Mouse (Mus musculus): Measurements from ENCODE around the gene Zpbp.

Zpbp gene

DNA sequence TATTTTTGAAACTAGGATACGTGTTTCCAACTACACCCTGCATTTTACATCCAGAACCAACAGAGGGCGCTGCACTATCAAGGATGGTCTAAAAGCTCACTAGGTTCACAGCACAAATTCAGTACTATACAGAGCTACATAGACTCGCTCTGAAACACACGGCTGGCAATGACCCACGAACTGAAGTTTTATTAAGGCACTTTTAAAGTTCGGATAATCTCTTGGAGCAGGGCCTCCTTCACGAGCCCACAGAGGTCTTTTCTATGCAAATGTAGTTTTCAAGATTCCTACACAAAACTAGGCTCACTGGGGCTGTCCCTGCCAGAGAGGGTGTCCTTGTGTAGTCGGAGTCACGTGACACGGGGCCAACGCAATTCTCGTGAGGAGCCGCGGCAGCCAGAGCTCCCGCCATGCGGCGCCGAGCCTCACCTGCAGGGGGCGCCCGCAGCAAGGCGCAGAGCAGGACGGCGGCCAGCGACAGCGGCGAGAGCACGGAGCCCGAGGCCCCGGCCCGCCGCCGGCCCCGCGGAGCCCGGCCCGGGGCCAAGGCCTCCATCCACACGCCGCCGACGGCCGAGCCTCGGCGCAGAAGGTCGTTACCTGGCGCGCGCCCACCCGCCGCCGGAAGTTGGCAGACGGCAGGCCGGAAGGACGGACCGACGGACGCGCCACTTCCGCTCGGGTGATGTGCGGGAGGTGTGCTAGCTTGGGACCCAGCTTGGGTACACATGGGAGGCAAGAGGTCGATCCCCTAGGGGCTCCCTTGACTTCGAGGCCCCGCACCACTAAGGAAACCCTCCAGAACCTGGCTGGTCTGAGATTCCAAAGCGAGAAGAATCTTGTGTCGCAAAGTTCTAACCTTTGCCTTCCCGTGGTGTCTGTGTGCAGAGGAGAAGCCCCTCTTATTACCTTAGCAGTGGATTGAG is at the start of gene Zpbp, which contains the start of gene Spata48:
Gene Zpbp, minus strand, starts transcription at position 774 of the 926 bp plus-strand sequence.
Gene Spata48, plus strand, starts transcription at position 460 of the 926 bp plus-strand sequence.
- peak; percentile 91 for DNase-seq (ENCODE audit: low spot score)

DNA sequence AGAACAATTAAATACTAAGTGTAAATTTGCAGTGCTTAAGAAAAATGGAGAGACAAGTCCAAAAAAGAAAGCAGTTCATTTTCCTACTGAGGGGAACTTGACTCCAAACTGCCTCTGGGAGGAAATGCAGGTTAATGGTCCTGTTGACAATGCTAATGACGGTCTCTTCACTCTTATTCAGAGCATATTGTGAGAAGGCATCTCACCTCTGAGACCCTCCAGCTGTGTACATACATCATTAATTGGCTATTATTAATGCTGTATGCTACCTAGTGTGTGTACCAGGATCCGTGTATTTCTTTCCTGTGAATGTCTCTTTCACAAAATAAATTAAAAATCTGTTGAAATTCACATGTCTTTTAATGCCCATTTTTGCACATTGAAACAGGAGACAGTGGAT is 47.2 kb upstream of the Zpbp start:
- no peak for DNase-seq (ENCODE audit: low spot score)

DNA sequence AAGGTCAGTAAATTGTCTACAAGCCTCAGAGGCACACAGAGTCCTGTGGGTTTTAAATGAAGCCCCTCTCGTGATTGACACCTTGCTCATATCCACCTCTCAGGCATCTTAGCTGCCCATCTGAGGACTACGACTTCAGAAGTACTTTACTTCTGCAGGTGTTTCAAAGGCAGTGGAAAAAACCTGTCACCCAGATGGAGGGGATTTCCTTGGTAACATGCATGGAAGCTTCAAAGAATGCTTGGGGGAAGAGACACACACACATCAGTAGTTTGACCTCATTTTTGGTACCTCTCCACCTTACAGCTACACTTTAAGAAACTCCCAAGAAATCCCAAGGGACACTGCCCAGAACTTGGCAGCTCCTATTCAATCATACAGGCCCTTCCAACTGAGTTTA is 44.0 kb upstream of the Zpbp start:
- DNase-seq (ENCODE audit: low spot score) = no peak

DNA sequence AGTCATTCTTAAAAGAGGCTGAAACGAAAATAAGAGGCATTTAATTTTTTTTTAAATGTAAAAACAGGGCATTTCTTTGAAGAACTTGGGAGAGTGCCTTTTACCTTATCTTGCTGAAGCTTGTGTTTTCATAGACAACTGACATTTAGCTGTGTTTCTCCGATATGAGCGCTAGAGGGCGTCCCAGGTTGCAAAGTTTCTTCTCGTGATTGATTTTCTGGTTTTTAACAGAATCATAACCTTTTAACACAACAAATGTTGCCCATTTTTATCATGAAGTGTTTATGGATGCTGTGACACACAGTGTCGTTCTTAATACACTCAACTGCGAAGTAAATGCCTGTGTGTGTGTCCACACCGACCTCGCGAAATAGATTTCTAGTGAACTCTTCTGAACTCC is 37.7 kb upstream of the Zpbp start:
- no peak for DNase-seq (ENCODE audit: low spot score)

DNA sequence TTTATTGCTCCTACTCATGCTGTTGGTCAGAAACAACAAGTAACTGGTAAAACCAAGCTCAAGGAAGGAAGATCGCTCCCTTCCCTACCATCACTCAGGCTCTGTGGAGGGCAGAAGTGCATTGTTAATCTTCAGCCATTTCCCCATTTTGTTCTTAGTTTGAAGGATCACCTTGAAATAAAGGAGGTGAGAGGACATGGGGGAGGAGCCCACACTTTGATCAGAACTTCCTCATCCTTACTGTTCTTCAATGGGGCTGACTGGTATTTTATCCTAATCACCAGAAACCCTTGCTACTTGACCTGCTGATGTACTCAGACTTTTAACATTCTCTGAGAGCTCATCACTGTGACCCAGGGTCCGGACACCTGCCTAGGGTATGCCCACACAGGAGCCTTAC is 33.5 kb upstream of the Zpbp start:
- DNase-seq (ENCODE audit: low spot score) = no peak

DNA sequence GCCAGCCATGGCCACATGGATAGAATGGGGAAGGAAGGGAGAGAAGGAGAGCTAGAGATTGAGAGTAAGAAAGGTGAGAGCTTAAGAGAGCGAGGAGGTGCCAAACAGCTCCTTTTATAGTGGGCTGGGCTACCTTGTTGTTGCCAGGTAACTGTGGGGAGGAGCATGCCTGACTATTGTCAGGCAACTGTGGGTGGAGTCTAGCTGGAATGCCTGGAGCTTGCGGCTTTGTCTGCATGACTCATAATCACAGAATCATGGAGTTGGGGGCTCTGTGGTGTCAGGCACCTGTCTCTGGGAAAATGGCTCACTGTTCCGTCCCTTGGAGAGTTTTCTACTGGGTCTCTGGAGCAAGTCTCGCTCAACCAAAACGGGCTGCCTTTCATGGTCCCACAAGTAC is 29.8 kb upstream of the Zpbp start:
- DNase-seq (ENCODE audit: low spot score) = no peak

DNA sequence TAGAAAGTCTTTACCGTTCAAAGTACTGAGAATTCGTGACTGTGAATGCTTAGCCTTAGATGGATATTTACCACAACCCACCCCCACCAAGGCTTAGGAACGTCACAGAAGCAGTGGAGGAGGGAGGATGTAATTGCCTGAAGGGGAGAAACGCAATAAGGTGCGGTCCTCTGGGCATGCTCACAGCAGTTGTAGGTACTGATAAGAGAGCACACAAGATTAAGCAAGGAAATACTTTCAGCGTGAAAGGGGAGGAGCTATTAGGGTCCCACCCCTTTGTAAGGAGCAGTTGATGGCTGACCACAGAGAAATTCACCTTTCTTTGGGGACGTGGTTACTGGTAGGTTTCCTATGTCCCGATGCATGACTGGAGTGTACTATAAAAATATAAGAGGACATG is 22.2 kb upstream of the Zpbp start:
- no peak for DNase-seq (ENCODE audit: low spot score)

DNA sequence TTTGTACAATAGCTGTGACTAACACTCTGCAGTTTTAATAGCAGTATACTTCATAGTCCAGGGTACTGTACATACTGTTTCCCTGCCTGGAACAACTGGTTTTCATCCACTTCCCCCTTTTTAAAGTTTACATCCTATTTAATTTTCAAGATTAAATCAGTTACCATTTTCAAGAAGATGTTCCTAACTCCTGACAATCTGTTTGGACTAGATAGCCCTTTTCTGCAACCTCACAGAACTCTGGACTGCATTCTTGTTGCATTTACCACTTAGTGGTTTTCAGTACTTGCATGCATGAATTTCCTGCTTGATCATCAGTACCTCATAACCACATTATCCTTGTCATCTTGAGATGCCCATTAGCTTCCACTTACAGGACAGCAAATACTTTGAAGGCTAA is 6.7 kb upstream of the Zpbp start:
- no peak for DNase-seq (ENCODE audit: low spot score)

DNA sequence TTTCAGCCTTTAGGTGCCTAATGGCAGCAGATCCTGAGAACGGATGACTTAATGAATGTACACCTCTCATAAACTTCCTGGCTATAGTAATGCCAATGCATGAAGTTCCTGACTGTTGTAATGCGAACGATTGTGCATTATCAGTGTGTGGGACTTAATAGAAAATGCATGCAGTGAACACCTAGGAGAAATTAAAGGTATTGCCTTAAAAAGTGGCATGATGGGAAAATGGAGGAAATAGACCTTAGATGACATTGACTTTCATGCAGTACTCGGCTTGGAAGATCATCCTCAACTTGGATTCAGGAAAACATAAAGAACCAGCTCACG is 318 bp upstream of the Zpbp start:
- DNase-seq (ENCODE audit: low spot score) = no peak

DNA sequence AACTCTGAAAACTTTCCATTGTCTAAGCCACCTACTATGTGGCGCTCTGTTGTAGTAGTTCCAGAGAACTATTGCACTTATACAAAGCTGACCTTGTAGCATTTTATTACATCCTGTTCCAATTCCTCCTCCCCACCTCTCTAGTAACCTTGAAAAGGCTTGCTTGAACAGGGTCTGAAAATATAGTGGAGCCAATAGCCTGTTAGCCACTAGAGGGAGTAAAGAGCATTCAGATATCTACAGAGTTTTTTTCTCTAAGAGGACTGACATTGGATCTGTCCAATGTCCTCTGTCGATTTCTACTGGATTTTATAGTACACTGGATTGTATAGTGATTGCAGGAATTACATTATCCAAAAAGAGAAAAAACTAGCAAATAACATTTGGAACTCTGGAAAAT is 7.2 kb downstream of the Zpbp start:
- DNase-seq (ENCODE audit: low spot score) = no peak

DNA sequence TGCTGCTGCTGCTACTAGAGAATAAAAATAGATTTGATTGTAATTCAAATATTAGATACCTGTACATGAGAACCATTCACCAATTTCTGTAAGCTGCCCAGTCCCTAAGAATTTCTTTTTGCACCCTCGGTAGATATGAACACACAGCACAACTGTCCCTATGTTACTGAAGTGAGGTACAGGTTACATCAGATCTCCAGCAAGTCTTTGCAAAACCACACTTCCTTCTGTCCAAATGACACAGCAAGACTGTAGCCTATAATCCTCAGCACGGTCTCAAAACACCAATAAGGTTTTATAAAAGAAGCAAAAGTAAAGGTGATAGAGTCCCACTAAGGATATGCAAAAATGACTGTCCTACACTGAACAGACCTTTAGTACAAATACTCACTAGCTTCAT is 44.9 kb downstream of the Zpbp start:
- DNase-seq (ENCODE audit: low spot score) = no peak

DNA sequence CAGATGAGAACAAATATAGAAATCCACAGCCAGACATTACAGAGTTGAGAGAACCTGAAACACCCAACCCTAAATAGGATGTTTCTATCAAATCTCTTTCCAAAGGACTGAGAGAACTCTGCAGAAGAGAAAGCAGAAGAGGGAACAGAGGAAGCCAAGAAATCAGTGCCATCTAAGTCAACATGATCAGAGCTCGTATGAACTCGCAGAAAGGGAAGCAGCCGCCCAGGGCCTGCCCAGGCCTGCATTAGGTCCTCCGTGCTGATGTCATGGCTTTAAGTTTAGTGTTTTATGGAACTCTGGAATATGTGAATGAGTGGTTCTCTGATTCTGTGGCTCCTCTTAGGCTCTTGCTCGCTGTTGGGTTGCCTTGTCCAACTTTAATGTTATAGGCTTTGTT is 48.0 kb downstream of the Zpbp start:
- DNase-seq (ENCODE audit: low spot score) = no peak

DNA sequence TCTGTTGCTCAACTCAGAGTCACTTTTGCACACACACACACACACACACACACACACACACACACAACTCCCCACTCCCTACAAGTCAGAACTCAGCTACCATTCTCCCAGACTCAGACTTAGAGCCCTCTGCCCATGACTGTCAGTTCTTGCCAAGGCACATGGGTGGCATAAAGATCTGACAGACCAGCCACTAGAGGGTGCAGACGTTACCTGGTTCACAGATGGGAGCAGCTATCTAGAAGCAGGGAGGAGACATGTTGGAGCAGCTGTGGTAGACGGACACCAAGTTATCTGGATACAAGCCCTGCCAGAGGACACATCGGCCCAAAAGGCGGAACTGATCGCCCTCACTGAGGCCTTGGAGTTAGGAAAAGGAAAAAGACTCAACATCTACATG is 67.5 kb downstream of the Zpbp start:
- DNase-seq (ENCODE audit: low spot score) = no peak

DNA sequence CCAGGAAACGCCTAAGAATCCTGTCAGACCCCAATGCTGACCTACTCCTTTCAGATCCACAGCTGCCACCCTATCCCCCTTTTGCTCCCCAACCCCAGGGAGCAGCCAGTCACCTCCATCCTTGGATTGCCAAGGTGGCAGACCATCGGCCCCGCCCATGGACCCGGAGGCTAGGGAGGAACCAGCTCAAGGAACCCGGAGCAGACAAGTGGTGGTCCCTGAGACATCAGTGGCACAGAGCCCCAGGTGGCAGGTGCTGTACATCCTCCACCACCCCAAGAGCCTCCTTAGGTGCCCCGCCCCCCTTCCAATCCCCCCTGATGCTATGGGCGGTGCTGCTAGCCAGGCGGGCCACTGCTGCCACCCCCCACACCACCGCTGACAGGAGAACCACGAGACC is 69.0 kb downstream of the Zpbp start:
- DNase-seq (ENCODE audit: low spot score) = no peak

DNA sequence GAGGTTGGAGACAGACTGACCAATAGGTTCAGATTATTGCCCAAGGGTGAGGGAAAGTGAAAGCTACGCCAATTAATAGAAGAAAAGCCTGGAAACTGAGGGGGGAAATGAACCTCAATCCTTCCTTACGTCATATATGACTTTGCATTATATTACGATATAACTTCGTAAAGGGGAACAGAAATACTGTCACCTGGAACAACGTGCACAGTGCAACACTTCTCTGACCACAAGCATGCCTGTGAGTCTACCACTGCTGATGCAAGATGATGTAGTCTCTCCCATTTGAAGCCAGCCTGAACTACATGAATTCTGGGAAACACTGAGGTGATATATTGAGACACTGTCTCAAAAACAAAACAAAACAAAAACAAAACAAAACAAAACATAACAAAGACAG is 90.9 kb downstream of the Zpbp start:
- no peak for DNase-seq (ENCODE audit: low spot score)

DNA sequence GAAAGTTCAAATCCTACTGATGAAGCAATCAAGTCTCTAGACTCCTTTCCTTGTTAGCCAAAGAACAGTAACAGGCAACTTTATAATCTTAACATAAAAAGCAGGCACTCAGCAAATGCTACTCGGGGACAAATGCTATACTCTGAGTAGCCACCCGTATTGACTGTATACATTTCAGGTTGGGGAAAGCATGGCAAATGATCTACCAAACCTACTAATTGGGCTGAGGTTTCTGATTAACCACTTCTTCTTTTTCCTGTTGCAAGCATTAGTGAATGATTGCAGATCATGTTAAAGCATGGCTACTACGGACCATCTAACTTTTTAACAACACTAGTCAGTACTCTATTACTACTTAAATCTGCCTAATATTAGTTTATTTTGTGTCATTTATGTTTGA is 178.7 kb downstream of the Zpbp start:
- no peak for DNase-seq (ENCODE audit: low spot score)

DNA sequence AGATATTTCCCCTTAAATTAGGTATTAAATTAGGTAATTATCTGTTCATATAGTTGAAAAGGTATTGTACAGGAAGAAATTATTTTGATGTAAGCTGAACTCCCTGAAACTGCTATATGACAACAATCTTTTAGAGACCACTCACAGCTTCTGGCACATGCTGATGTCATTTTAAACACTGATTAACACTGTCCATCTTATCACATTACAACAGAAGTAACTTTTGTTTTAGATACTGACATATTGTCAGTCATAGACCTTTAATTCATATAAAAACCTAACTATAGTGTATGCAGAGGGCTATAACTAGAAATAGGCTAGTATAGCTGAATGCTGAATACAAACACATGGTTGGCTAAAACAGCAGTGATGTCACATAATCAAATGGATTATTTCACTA is 182.1 kb downstream of the Zpbp start:
- DNase-seq (ENCODE audit: low spot score) = no peak

DNA sequence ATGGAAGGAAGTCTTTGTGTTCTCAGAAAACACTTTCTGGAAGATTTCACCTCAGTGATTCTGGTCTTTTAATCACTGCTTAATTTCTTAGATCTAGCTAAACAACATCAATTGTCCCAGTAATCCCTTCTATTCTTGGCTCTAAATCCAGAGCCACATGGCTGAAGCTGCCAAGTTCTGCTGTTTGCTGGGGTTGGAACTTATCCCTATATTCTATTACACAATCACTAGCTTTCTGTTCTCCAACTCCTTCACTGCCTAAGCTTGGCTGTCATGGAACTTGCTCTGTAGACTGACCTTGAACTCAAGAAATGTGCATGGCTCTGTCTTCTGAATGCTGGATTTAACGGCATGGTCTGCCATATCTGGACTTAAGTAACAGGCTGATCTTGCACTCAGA is 204.9 kb downstream of the Zpbp start:
- DNase-seq (ENCODE audit: low spot score) = no peak

DNA sequence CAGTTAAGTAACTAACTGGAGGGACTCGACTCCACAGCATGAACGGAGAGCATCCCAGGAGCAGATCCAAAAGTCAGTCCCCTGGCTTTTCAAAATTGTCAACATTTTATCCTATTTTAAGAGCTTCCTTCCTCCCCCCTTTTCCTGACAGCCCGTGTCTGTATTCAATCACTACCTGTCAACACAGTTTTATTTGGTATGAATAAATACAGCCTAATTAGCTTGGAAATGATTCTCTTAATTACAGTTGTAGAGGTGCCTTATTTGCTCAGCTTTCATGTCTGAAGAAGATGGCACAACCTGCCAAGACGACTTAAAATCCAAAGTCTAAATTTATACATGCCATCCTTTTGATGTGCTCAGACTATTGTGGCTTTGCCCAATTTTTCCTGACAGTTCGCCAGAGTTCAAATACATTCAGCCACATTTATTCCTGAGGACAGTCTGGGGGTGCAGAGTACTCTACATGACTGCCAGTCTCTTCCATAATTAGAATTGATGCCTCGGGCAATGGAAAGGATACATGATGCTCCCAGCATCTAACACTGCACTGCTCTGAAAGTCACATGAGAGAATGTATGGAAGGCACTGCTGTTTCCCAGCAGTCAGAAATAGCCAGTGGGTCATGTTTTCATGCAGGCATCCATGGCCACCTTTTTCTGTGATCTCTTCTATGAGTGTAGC is 219.4 kb downstream of the Zpbp start:
- no peak for DNase-seq (ENCODE audit: low spot score)

DNA sequence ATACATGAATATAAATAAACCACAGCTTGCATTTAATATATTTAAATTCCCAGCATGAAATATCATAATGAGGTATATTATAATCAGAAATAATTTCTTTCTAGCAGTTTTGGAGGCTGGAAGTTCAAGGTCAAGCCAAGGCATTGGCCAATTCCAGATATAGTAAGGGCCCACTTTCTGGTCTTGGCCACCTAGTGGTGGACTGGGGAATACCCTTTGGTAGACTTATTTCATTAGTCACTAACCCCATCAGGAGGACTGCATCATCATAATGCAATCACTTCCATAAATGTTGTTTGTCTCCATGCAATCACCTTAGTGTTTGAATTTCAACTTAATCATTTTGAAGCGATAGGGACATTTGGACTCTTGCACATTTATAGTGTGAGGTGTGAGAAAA is 222.9 kb downstream of the Zpbp start:
- no peak for DNase-seq (ENCODE audit: low spot score)
